Mouse (Mus musculus) CD4-positive helper T cell, adult 2 months (primary cell): ENCODE results near the gene 2310011J03Rik.

Experiments
- DNase-seq: peaks from one replicate; pipeline ENCODE4 v3.0.0-alpha.2; 2012; ENCODE audit warnings: low read depth, missing footprints, low spot score

2310011J03Rik gene

DNA sequence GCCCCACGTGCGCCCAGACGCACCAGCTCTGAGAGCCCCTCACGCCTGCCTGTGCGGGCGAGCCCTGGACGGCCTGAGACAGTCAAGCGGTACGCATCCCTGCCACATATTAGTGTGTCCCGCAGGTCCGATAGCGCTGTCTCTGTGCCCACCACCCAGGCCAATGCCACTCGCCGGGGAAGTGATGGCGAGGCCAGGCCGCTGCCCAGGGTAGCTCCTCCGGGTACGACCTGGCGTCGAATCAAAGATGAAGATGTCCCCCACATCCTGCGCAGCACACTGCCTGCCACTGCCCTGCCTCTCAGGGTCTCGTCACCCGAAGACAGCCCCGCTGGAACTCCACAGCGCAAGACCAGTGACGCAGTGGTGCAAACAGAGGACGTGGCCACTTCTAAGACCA, 5.0 kb downstream of the 2310011J03Rik start:
- DNase-seq = no peak

DNA sequence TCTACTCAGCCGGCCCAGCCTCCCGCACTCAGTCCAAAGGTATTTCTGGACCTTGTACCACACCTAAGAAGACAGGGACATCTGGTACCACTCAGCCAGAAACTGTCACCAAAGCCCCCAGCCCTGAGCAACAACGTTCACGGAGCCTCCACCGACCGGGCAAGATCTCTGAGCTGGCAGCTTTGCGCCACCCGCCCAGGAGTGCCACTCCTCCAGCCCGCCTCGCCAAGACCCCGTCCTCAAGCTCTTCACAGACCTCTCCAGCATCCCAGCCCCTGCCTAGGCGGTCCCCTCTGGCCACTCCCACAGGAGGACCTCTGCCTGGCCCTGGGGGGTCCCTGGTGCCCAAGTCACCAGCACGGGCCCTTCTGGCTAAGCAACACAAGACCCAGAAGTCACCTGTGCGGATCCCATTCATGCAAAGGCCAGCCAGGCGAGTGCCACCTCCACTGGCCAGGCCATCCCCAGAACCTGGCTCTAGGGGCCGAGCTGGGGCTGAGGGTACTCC, 5.8 kb downstream of the 2310011J03Rik start:
- no peak for DNase-seq

DNA sequence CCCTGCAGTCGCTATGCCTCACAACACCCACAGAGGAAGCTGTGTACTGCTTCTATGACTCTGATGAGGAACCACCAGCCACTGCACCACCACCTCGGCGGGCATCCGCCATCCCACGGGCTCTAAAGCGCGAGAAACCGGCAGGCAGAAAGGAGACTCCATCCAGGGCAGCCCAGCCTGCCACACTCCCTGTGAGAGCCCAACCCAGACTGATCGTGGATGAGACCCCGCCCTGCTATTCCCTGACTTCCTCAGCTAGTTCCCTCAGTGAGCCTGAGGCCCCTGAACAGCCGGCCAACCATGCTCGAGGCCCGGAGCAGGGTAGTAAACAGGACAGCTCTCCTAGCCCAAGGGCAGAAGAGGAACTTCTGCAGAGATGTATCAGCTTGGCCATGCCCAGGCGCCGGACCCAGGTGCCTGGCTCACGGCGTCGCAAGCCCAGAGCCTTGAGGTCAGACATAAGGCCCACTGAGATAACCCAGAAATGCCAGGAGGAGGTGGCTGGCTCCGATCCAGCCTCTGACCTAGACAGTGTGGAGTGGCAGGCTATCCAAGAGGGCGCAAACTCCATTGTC, 6.6 kb downstream of the 2310011J03Rik start:
- DNase-seq = no peak

DNA sequence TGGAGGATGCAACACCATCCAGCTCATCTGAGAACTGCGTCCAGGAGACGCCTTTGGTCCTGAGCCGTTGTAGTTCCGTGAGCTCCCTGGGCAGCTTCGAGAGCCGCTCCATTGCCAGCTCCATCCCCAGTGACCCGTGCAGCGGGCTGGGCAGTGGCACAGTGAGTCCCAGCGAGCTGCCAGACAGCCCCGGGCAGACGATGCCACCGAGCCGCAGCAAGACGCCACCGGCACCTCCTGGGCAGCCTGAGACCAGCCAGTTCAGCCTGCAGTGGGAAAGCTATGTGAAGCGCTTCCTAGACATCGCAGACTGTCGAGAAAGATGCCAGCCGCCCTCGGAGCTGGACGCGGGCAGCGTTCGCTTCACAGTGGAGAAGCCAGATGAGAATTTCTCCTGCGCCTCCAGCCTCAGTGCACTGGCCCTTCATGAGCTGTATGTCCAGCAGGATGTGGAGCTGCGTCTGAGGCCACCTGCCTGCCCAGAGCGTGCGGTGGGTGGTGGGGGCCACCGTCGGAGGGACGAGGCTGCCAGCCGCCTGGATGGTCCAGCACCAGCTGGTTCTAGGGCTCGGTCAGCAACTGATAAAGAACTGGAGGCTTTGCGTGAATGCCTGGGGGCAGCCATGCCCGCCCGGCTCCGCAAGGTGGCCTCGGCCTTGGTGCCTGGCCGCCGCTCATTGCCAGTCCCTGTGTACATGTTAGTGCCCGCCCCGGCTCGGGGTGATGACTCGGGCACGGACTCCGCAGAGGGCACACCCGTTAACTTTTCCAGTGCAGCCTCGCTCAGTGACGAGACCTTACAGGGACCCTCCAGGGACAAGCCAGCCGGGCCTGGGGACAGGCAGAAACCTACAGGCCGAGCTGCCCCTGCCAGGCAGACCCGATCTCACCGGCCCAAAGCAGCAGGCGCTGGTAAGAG, 7.5 kb downstream of the 2310011J03Rik start:
- no peak for DNase-seq

DNA sequence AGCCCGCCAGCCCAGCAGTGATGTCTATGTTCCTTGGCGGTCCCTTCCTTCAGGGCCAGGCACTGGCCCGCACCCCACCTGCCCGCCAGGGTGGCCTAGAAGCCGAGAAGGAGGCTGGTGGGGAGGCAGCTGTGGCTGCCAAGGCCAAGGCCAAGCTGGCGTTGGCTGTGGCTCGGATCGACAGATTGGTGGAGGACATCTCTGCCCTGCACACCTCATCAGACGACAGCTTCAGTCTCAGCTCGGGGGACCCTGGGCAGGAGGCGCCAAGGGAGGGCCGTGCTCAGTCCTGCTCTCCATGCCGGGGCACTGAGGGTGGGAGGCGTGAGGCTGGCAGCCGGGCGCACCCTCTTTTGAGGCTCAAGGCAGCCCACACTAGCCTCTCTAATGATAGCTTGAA, 8.8 kb downstream of the 2310011J03Rik start:
- DNase-seq = no peak

DNA sequence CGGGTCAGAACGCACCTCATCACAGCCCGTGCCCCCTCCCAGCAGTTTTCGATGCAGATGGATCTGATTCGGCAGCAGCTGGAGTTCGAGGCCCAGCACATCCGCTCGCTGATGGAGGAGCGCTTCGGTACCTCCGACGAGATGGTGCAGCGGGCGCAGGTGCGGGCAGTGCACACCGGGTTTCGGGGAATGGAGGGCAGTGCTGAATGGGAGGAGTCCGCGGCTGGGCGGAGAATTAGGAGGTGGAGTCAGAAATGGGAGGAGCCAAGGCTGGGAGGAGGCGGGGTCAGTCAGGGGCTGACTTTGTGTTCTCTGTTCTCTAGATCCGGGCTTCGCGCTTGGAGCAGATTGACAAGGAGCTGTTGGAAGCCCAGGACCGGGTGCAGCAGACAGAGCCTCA, 15.5 kb downstream of the 2310011J03Rik start:
- peak; percentile 68 for DNase-seq

DNA sequence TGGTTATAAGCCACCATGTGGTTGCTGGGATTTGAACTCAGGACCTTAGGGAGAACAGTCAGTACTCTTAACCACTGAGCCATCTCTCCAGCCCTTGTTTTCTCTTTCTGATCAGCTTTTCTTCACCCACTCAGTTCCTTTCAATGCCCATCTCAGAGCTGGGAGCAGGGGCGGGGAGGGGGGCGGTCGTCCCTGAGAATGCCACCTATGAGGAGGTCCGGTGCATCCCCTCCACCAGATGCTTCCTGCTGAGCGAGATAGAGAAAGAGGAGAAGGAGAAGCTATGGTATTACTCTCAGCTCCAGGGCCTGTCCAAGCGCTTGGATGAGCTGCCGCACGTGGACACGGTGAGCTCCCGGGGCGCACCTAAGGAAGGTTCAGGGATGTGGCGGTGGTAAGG, 15.9 kb downstream of the 2310011J03Rik start:
- no peak for DNase-seq

DNA sequence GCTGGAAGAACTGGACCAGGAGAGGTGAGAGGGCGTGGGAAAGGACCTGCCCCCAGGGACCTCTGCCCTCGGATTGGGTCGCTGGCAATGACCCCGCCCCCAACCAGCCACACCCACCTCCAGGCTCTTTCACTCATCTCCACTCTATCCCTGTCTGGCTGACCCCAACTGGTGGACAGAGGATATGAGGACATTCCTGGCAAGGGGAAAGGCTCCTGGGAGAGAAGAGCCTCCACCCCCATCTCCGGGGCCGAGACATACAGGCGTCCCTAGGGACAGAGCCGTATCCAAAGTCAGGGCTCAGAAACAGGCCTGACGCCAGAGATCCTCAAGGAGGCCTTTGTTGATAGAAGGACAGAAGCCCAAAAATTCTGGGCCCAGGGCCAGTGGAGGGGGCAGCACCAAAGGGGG, 17.9 kb downstream of the 2310011J03Rik start:
- no peak for DNase-seq

DNA sequence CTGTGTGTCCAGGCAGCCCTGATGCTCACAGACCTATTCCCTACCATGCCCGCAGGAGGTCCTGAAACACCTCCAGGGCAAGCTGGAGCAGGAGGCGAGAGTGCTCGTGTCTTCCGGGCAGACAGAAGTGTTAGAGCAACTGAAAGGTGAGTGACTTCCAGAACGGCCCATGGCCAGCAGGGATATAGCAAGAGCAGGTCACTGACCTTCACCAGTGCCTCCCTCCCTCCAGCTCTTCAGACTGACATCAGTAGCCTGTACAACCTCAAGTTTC, 18.3 kb downstream of the 2310011J03Rik start:
- DNase-seq = no peak

DNA sequence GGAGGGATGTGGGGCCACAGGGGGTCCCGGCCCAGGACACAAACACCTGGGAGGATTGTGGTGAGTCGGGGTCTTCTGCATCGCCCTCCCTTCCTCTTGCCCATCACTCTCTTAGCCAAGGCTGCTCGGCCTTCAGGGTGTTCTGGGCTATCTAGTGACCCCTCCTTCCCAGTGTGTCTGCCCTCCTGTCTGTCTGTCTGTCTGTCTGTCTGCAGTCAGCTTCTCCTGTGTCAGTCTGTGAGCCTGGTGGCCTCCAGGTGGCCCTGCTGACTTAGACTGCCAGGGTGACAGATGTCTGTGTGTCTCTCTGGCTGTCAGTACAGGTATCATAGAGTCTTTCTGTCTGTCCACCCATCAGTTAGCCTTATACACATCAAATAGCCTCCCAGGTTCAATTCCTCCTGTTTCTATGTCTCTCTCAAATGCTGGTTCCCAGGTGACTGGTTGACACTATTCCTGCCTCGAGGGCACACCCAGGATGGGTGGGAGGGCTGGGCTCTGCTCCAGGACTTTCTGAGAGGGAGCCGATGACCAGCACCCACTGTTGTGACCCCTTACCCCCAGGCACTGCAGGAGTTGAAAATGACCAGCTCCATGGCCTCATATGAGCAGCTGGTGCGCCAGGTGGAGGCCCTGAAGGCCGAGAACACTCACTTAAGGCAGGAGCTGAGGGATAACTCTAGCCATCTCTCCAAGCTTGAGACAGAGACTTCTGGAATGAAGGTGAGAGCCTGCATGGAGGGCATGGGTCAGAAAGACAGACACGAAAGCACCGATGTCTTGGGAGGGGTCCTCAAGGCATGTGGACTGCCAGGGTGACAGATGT, 18.9 kb downstream of the 2310011J03Rik start:
- DNase-seq = no peak

DNA sequence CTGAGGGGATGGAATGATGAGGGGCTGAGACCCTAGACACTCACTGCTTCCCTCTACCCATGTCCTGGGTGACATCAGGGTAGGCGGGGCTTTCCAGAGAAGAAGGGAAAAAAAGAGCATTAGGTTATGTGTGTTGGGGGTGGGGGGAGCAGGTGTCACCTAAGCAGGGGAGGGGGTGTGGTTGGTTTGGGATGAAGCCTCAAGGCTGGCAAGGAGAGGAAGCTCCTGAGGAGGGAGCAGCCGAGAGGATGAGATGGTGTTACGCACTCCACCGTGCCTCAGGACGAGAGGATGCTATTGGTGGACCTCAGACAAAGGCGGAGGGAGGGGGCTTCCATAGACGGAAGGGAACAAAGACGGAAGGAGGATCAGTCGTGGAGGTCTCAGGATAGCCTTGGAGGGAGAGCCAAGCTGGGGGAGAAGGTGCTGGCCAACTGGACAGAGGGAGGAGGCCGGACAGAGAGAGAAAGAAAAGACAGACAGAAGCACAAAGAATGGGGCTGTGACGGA, 19.6 kb downstream of the 2310011J03Rik start:
- no peak for DNase-seq

DNA sequence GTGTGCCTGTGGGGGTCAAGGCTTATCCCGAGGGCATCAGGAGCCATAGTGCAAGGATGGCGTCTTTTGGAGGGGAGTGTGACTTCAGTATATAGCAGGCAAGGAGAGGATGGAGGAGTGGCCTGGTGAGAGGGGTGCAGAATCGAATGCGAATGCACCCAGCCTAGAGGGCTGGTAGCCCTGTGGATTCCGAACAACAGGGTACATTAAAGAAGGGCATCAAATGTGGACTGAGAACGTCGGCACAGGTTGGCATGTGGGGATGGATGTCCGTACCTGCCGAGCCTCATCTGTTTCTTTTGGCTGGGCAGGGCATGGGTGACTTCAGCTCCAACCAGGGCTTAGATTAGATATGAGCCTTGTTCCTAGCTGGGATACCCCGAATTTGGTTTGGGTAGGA, 20.5 kb downstream of the 2310011J03Rik start:
- DNase-seq = no peak

DNA sequence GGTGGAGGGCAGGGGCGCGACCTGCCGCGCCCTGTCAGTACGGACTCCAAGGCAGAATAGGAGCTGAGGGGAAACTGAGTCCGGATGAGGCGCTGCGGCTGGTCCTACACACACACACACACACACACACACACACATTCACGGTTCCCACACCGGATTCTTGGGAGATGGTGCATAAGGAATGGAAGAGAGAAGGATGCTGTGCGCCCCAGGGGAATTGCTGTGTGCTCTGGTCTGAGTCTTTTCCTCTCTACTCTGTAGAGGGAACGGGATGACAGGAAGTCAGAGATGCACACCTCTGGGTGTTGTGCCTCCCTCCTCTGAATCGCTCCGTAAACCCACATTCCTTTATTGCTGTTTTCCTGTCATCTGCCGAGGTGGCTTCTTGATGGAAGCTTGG, 21.0 kb downstream of the 2310011J03Rik start:
- no peak for DNase-seq

DNA sequence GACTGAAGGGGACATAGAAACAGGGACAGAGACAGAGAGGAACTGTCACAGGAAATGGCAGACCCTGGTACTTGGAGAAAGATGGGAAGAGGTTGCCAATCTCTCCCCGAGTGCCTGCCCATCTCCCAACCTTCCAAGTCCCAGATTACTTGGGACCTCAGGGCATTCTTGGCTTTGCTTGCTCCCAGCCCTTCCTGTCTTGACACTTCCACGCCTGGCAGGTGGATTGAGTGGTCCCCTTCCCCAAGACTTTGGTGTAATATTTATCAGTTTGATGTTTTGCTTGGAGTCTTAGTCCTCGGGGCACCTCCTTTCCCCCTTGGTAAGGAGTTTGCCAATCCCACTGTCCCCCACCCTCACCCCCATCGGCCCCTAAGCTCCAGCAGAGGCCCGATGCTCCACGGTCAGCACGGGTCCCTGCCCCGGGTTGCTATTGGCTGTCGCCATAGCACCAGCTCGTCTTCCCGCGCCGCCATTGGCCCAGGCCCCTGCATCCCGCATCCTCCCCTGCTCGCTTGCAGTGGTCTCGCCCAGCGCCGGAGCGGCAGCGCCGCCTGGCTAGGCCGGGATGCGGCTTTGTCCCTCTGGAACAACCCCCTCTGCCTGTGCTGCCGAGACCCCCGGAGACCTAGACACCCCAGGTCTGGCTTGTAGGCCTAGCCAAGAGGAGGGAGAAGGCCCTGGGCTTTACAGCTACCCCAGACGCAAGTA, 21.6 kb downstream of the 2310011J03Rik start:
- DNase-seq = no peak

DNA sequence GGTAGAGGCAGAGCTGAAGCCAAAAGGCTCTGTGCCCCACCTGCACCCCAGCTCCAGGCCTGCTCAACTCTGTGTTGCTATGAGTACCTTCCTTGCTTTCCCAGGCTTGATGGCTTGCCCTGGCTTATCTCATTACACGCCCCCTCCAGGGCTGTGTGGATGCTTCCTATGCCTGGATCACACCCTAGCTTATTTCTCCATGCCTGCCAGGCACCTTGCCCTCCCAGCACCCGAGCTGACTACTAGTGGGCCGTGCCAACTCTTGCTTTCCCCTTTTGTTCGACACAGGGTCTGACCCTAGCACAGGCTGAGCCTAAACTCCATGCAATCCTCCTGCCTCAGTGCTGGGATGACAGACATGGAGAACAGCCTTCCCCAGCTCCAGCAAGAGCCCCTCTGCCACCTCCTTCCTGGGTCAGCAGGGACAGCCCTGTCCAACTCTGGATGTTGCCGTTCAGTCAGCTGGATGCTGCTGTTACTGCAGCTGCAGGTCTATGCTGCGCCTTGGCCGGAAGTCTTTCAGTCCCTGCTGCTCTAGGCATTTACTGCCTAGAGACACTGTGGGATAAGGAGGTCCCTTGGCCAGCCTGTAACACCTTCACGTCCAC, 22.7 kb downstream of the 2310011J03Rik start:
- no peak for DNase-seq

DNA sequence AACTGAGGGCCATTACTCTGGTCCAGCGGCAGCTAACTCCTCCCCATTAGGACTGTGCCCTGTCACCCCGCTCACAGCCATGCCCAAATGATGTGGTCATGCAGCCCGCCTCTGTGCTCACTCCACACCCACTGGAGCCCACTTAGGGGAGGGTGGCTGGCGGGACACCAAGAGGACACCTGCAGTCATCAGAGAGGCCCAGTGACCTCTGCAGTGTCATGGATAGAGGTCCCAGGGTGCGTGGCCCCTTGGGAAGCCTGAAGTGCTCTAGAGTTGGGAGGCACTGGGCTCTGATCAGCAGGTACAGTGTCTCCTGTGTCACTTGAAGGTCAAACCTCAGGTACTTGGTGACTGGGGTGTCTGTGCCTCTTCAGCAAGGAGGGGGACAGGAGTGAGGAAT, 23.5 kb downstream of the 2310011J03Rik start:
- no peak for DNase-seq

DNA sequence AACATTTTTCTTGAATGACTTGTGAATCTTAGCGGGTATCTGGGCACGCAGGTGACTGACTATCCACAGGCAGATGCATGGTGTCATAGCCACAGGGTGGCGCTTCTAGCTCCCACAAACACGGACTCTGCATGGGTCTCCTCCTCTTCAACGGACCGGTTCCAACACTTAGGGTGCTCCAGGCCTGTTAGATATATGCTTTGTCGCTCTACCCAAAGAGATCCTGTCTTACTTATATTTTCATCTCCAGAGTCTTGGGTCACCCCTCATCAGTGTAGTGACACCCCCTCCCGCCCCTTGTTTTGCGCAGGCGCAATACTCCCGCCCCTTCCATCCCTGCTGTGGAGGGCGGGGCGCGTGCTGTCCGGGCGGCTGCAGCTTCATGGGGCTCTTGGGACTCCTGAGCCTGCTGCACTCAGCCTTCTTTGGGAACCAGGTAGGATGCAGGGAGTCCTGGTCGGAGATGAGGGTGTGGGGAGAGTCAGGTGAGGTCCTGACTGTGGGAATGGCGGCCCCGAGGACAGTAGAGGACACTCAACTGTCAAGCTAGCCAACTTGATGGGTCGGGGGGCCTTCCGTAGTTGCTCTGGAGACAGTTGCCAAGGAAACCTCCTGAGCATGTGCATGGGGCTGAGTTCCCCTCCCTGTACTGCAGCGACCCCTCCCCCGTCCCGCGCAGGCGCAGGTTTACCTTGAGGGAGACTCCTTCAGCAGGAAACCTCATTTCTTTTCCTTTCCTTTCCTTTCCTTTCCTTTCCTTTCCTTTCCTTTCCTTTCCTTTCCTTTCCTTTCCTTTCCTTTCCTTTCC, 24.5 kb downstream of the 2310011J03Rik start, which contains the start of gene Apc2:
TSS of gene Apc2 (plus strand) at position 360 of the 808 bp plus-strand sequence.
- DNase-seq = peak; percentile 83

DNA sequence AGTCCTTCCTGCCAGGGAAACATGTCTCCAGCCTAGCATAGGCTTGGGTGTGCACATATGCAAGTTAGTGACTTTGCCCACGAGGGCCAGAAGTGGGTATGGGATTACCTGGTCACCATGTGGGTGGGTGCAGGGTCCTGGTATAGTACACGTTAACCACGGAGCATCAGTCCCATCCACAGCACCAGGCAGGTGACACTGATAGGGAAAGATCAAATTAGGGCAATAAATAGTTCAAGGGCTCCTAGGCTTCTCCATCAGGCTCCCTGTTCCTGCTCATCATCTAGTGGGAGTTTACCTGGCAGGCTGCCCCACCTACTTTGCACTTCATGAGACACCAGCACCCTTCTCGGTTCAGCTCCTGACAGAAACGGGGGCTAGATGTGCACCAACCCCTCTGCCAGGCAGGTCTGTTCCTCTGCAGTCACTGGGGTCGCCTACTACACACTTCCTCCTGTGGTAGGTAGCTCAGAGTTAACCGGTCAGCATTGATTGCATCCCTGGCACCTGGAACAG, 25.5 kb downstream of the 2310011J03Rik start:
- DNase-seq = no peak

DNA sequence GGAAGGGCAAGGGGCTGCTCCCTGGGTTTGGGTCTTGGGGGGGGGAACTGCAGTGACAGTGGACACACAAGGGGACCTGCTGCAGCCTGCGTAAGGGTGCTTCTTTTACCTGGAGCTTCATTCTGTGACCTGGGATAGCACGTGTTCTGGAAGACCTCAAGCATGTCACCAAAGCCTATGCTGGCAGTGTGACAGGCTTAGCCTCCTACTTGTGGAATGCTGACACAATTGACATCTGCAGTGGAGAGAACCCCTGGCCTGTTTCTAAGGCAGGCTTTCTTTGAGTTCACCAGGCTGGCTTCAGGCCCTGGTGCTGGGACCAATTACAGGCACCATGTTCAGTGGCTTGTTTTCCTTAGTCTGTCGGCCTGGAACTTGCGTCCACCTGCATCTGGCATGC, 26.0 kb downstream of the 2310011J03Rik start:
- no peak for DNase-seq

DNA sequence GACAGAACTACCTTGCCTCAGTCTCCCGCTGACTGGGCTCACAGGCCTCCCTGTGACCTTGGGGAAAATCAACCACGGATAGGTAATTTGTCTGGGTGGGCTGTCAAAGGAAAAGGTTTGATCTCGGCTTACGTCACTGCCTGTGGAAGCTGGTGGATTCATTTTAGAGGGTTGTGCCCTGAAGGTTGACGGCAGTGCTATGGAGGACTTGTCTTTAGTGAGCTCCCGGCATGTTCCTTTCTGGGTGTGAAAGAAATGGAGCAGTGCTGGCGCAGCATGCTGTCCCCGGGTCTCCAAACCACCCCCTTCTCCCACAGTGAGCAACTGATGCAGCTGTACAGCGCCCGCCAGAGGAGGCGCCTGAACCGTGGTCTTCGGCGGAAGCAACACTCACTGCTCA, 27.0 kb downstream of the 2310011J03Rik start:
- peak; percentile 43 for DNase-seq
